Mouse (Mus musculus): Measurements from ENCODE around the gene Fam161b. TPM values are rescaled to one million over a fixed set of nuclear protein-coding genes. Genes with fewer than 3 reads are reported as not detected.

Gene Fam161b
- total RNA-seq, 2 experiments from 2014 or later, result 12.5 to 12.6 TPM

- DNase-seq (ENCODE audit: low spot score in 2 of 2), result no peak
- TF ChIP-seq CTCF (conservative IDR thresholded peaks at IDR 0.05), result no peak
- Histone ChIP-seq H3K4me3 (no peak overlapping the region), H3K27ac (no peak overlapping the region)
Measured at GRCm38 (mm10) chr12:84397685-84398084, 36.1 kb upstream of the Fam161b start.

GRCm38 (mm10) chr12:84396947-84397679 lies 35.5 kb upstream of the Fam161b start:
- no peak for TF ChIP-seq CTCF (conservative IDR thresholded peaks at IDR 0.05)
- no peak overlapping the region for H3K4me3 ChIP-seq
- no peak for DNase-seq (ENCODE audit: low spot score in 2 of 2)
- H3K27ac ChIP-seq, result no peak overlapping the region

- TF ChIP-seq CTCF (conservative IDR thresholded peaks at IDR 0.05), result no peak
- DNase-seq (ENCODE audit: low spot score in 2 of 2), result no peak
- H3K27ac ChIP-seq, result no peak overlapping the region
- H3K4me3 ChIP-seq, result no peak overlapping the region
Measured at GRCm38 (mm10) chr12:84393847-84394246, 32.2 kb upstream of the Fam161b start.

- Histone ChIP-seq H3K27ac (no peak overlapping the region), H3K4me3 (no peak overlapping the region)
- no peak for DNase-seq (ENCODE audit: low spot score in 2 of 2)
- no peak for TF ChIP-seq CTCF (conservative IDR thresholded peaks at IDR 0.05)
Measured at GRCm38 (mm10) chr12:84392681-84393080, 31.0 kb upstream of the Fam161b start.

GRCm38 (mm10) chr12:84390336-84390735 lies 28.7 kb upstream of the Fam161b start:
- H3K4me3 ChIP-seq, result no peak overlapping the region
- no peak for TF ChIP-seq CTCF (conservative IDR thresholded peaks at IDR 0.05)
- no peak overlapping the region for H3K27ac ChIP-seq
- no peak for DNase-seq (ENCODE audit: low spot score in 2 of 2)

GRCm38 (mm10) chr12:84388774-84389400 lies 27.3 kb upstream of the Fam161b start:
- no peak for DNase-seq (ENCODE audit: low spot score in 2 of 2)
- Histone ChIP-seq H3K27ac (no peak overlapping the region), H3K4me3 (no peak overlapping the region)
- TF ChIP-seq CTCF (conservative IDR thresholded peaks at IDR 0.05), result no peak

GRCm38 (mm10) chr12:84388097-84388496 lies 26.5 kb upstream of the Fam161b start:
- Histone ChIP-seq H3K4me3 (no peak overlapping the region), H3K27ac (no peak overlapping the region)
- no peak for TF ChIP-seq CTCF (conservative IDR thresholded peaks at IDR 0.05)
- no peak for DNase-seq (ENCODE audit: low spot score in 2 of 2)

GRCm38 (mm10) chr12:84385408-84385807 lies 23.8 kb upstream of the Fam161b start:
- no peak for TF ChIP-seq CTCF (conservative IDR thresholded peaks at IDR 0.05)
- no peak for DNase-seq (ENCODE audit: low spot score in 2 of 2)
- H3K4me3 ChIP-seq, result no peak overlapping the region
- peak overlapping the region; percentile 8; the same call in 1 of the 2 replicates for H3K27ac ChIP-seq

GRCm38 (mm10) chr12:84384644-84385081 lies 23.0 kb upstream of the Fam161b start:
- peak overlapping the region; percentile 8; the same call in 1 of the 2 replicates for H3K27ac ChIP-seq
- no peak for DNase-seq (ENCODE audit: low spot score in 2 of 2)

GRCm38 (mm10) chr12:84382369-84382768 lies 20.7 kb upstream of the Fam161b start:
- H3K27ac ChIP-seq, result no peak overlapping the region
- no peak for TF ChIP-seq CTCF (conservative IDR thresholded peaks at IDR 0.05)
- no peak for DNase-seq (ENCODE audit: low spot score in 2 of 2)
- no peak overlapping the region for H3K4me3 ChIP-seq

More at GRCm38 (mm10) chr12:84384644-84385081, 23.0 kb upstream of the Fam161b start:
- TF ChIP-seq CTCF (conservative IDR thresholded peaks at IDR 0.05), result no peak
- H3K4me3 ChIP-seq, result no peak overlapping the region

- TF ChIP-seq CTCF (conservative IDR thresholded peaks at IDR 0.05), result no peak
- Histone ChIP-seq H3K27ac (peak overlapping the region; percentile 43; the same call in 1 of the 2 replicates), H3K4me3 (no peak overlapping the region)
- DNase-seq (ENCODE audit: low spot score in 2 of 2), result no peak
Measured at GRCm38 (mm10) chr12:84373831-84374481, 12.3 kb upstream of the Fam161b start.

GRCm38 (mm10) chr12:84371647-84372046 lies 10.0 kb upstream of the Fam161b start:
- no peak for DNase-seq (ENCODE audit: low spot score in 2 of 2)
- H3K4me3 ChIP-seq, result no peak overlapping the region
- TF ChIP-seq CTCF (conservative IDR thresholded peaks at IDR 0.05), result no peak

GRCm38 (mm10) chr12:84366971-84367370 lies 5.3 kb upstream of the Fam161b start:
- no peak for TF ChIP-seq CTCF (conservative IDR thresholded peaks at IDR 0.05)
- DNase-seq (ENCODE audit: low spot score in 2 of 2), result no peak
- H3K4me3 ChIP-seq, result no peak overlapping the region

More at GRCm38 (mm10) chr12:84371647-84372046, 10.0 kb upstream of the Fam161b start:
- no peak overlapping the region for H3K27ac ChIP-seq

More at GRCm38 (mm10) chr12:84366971-84367370, 5.3 kb upstream of the Fam161b start:
- no peak overlapping the region for H3K27ac ChIP-seq
